Mouse (Mus musculus): ENCODE data around the gene Arcn1.

Arcn1 gene

GRCm38 (mm10) chr9:44719632-44720357 lies 47.9 kb downstream of the Arcn1 start:
- CTCF ChIA-PET = no interaction called here

- CTCF ChIA-PET = no interaction called here
Measured at GRCm38 (mm10) chr9:44718937-44719631, 48.6 kb downstream of the Arcn1 start.

- CTCF ChIA-PET = interaction anchor here (0.7 kb wide), 1 partner anchor 9 kb away, joined by 13 read pairs; no protein-coding TSS in a partner anchor
Measured at GRCm38 (mm10) chr9:44717822-44718242, 49.8 kb downstream of the Arcn1 start.

DNA sequence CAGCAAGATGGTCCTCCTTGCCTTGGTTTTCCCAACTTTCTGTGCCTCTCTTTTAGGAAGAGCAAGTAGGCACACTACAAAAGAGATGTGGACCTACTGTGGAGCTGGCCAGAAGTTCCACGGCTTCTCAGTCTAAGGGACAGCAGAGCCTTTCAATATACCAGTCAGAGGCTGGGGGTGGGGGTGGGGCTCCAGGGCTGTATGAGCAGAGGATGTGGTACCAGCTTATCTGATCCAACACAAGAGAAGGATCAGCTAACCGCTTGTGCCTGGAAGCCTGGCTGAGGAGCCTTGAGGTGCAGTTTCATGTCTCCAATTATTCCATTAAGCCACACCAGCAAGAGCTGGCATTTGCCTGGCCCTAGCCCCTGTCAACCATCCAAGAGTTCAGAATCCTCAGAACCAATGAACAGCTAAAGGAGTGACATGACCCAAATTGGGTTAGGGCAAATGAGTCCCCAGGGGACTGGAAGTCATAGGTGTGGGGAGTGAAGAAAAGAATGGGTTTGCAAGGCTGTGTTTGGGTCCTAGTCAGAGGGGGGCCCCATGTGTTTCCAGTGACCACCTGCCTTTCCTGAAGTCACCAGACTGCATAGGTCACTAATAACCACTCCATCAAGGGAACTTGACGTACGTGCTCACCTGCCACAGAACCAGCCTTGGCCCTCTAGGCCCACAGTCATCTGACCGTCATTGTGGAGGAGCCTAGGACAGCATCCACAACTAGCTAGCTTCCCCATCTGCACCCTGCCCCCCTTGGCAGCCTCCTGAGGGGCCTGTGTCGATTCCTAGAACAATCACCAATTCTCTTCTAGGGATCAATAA lies 50.4 kb downstream of the Arcn1 start:
- CTCF ChIA-PET = no interaction called here

DNA sequence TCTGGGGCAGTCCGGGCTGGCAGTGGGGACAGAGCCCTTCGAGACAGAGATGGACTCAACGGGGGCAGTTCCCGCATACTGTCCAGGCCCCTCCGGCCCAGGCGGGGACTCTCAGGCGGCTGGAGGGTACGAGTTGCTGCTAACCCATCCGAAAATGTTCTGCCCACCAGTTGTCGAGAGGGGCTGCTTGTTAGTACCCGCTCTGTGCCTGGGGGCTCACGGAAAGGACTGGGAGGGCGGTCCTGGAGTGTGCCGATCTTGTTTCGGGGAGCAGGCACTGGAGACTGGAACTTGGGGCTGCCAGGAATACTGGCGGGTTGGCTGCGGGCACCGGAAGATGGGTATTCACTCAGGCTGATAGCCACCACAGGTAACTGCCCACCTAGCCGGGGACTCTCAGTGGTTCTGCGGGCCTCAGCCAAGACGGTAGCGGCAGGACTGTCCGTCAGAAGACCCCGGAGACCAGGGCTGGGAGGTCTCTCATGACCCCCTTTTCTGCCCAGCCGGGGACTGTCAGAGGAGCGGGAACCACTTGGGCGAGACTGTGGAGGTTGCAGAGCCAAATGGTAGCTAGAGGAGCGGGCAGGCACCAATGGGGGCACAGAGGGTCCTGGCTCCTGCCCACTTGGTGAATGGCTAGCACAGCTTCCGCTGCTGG lies 51.8 kb downstream of the Arcn1 start:
- CTCF ChIA-PET = no interaction called here

DNA sequence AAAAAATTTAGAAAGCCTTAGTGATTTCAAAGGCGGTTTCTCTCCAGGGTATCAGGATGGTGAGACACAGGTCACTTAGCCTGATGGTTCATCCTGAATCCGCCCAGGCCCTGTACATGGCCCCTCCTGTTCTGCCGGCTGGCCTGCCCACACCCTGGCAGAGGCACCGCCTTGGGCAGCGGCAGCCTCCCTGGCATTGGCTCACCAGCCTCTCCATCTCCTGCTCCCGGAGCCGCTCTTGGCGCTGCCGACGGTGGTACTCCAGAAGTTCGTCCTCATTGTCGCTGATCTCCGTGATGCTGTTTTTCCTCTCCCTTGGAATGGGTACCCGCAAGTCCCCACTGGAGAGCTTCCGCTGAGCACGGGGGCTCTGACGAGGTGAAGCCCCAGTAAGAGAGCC lies 52.5 kb downstream of the Arcn1 start:
- CTCF ChIA-PET = no interaction called here

DNA sequence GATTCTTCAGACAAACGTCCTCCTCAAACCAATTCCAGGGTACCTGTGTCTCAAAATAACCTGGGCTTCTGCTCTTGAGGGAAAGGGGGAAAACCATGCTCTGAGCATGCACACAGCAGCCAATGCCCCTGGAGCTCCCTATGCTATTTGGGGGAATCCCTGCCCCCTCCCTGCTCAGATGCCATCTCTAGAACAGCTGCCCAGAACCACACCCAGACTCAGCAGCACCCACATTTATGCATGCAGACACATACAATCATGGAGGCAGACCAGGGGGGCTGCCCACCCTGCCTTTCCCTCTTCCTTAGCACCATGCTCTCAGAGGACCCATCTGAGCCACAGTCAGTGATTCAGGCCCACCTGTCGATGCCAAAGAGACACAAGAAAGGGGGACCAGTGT lies 54.1 kb downstream of the Arcn1 start:
- CTCF ChIA-PET = no interaction called here

DNA sequence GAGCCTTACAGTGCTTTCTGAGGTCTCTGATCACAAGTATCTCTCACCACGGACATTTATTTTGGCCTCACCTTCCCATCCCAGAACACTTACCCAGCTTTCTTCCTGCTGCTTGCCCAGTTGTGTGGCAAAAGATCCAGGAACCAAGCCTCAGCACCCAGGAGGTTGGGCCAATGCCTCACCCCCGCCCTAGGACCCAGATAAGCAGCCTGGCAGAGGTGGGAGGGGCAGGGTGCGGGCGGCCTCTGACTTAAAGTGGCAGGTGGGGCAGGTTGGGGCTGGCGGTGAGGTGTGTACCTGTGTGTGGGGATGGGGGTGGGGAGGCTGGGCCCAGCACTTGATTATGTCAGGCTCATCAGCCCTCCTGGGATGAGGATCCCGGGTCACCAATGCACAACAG lies 54.6 kb downstream of the Arcn1 start:
- CTCF ChIA-PET = no interaction called here

DNA sequence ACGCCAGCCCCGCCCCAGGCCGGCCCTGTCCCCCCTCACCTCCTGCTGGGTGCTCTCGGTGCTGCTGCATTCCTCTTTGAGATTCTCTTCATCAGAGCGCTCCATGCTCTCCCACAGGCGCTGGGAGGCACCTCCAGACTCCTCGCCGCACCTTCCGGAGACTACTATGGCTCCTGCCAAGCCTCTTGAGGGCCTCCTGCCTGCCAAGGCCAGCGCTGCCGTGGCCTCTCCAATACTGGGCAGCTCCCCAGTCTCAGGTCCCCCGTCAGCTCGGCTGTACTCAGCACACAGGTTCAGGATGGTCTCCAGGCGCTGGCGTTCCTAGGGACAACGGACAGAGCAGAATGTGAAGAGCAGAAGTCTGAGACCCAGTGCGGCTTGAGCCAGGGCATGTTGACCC lies 56.0 kb downstream of the Arcn1 start:
- CTCF ChIA-PET = no interaction called here

DNA sequence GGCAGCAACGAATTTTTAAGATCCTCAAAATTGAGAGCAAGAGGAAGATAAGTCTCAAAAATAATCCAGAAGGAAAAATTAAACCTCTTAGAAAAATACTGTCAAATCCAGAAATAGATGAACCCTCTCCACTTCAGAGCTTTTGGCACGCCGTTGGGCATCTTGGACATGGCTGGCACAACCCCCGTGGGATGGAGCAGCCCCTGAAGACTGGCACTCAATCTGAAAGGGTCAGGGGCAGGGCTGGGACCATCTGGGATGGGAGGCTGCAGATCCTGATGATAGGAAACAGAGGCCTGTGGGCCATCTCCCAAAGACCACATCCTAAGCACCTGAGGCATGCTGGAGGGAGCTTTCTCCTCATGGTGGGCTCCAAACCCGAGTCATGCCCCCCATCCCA lies 57.4 kb downstream of the Arcn1 start:
- CTCF ChIA-PET = interaction anchor here (0.6 to 0.7 kb wide), 3 partner anchors 85 to 362 kb away, joined by 3 to 4 read pairs (median 3); no protein-coding TSS in a partner anchor

DNA sequence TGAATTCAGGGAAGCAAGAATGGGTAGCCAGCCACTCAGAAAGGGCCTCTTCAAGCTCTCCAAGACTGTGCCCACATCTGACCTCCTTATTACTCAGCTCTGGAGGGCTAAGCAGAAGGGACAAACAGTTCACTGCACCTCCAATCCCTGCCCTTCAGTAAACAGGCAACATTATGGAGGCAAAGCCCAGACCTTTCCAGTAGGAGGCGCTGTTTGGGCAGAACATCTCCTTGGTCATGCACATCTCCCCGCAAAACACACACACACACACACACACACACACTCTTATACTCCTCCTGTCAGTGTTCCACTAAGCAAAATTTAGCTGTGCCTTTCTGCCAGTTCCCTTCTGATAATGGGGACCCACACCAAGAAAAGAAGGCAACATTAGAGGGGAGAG lies 58.0 kb downstream of the Arcn1 start:
- CTCF ChIA-PET = interaction anchor here (0.6 to 0.7 kb wide), 2 partner anchors 205 to 361 kb away, joined by 3 read pairs; no protein-coding TSS in a partner anchor

GRCm38 (mm10) chr9:44708925-44709324 lies 58.7 kb downstream of the Arcn1 start:
- CTCF ChIA-PET = interaction anchor here (0.6 kb wide), 1 partner anchor 9 kb away, joined by 13 read pairs; no protein-coding TSS in a partner anchor

DNA sequence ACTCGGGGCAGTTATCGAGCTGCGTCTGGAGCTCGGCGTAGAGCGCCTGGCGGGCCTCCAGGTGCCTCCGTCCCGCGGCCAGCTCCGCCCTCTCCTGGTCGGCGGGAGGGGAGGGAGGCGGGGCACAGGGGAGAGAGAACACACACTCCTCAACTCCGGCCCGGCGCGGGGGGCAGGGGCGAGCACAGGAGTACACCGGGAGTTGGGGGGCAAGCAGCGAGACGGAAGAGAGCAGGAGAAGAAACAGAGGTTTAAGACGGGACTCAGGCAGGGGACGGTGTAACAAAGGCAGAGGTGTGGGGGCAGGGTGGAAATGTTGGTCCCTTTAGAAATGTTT lies 59.2 kb downstream of the Arcn1 start:
- CTCF ChIA-PET = interaction anchor here (0.6 to 1.4 kb wide), 2 partner anchors 10 to 53 kb away, joined by 3 to 13 read pairs; no protein-coding TSS in a partner anchor

- CTCF ChIA-PET = interaction anchor here (0.6 to 1.4 kb wide), 2 partner anchors 10 to 53 kb away, joined by 3 to 13 read pairs; no protein-coding TSS in a partner anchor
Measured at GRCm38 (mm10) chr9:44707749-44708428, 59.8 kb downstream of the Arcn1 start.

DNA sequence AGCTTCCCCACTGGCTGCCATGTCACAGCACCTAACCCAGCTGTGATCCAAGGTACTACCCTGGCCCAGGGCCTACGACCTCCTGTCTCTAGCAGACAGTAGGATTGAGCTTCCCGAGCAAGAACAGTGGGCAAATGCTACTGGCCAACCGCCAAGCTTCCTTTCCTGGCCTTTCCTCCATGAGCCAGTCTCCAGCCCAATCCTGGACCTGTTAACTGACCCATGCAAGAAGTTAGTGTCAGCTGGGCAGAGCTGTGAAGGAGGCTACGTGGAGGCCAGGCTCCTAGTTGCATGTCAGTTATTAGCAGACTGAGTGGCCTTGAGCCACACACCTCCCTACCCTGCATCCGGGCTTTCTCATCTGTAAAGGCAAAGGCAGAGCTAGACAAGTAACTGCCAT lies 67.9 kb downstream of the Arcn1 start:
- CTCF ChIA-PET = no interaction called here

GRCm38 (mm10) chr9:44699196-44699595 lies 68.4 kb downstream of the Arcn1 start:
- CTCF ChIA-PET = no interaction called here

DNA sequence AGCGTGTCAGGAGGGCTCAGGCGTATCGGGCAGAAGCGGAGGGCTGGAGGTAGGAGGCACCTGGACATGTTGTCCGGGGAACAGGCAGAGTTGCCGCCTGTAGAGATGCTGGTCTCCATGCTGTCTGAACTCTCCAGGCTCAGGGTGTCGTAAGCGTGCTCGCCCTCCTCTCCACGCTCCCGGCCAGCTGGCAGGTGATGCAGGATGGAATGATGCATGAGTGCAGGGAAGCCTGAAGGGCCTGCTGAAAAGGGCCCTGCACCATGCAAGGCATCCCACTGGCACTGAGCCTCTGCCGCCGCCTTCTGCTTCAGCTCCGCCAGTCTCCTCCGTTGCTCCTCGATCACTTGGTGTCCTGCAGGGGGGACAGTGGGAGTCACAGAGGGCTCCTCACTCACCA lies 69.8 kb downstream of the Arcn1 start:
- CTCF ChIA-PET = no interaction called here

- CTCF ChIA-PET = interaction anchor here (0.5 kb wide), 1 partner anchor 216 kb away, joined by 6 read pairs; no protein-coding TSS in a partner anchor
Measured at GRCm38 (mm10) chr9:44693071-44693470, 74.6 kb downstream of the Arcn1 start.

DNA sequence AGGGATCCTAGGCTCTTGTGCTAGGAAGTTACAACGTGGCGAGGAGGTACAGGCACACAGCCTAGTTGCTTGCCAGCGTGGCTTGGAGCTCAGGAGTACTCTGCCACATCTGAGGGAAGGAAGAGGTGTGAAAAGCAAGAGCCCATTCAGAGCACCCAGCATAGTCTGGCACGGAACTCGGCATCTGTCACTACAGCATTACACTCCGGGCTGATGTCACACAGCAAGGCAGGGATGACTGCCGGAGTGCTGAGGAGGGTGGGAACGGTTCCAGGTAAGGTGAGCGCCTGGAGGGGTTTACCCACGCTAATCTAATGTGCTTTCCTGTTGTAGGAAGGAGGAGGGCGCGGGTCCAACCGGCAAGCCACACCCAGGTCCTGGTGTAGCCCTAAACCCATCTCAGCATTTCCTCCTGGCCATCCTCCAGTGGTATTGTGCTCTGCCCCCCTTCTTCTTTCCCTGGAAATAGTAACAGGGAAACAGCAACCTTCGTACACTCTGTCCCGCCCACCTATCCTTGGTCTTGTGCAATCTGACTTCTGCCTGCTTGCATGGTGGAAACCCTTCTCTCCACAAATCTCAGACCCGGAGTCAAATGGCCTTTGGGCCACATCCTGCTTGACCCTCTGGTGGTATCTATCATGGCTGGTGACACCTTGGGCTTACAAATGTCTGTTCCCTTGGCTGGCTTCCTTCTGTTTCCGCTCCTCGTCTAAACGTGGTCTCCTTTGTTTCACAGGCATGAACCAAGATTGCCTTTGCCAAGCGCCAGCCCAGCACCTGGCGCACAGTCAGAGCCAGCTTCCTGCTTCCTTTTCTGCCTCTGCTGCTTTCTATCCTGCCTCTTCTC lies 75.7 kb downstream of the Arcn1 start:
- CTCF ChIA-PET = no interaction called here

Data from spleen, embryonic (tissue).